Mouse (Mus musculus): ENCODE measurements around the gene Olfr1233.

Gene Olfr1233

GRCm38 (mm10) chr2:89342298-89342697 lies at the start of gene Olfr1233:
TSS of gene Olfr1233 (minus strand) at chr2:89342398.
- DNase-seq (ENCODE audit: low spot score in 2 of 2), result no peak

GRCm38 (mm10) chr2:89364765-89365164 lies 22.6 kb upstream of the Olfr1233 start, which contains the start of gene Olfr1234:
TSS of gene Olfr1234 (minus strand) at chr2:89364865.
- no peak for DNase-seq (ENCODE audit: low spot score in 2 of 2)

- no peak for DNase-seq (ENCODE audit: low spot score in 2 of 2)
Measured at GRCm38 (mm10) chr2:89329575-89329974, 12.6 kb downstream of the Olfr1233 start, which contains the start of gene Olfr1232. TSS of gene Olfr1232 (minus strand) at chr2:89329675.

DNA sequence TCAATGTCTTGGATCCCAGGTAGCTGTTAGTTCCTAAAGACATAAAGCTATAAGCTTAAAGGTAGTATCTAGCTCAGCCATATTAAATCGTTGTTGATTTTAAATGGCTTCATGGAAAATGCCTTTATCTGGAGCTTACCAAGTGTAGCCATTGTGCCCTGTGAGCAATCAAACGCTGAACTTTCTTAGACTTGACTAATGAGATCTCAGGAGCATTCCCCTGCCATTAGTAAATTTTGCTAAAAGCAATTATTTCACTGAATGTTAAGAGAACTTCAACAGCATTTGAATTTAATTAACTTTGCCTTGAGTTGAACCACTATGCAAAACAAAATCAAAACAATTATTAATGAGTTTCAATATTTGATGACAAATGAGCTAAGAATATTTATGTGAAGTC lies 35.2 kb downstream of the Olfr1233 start, which contains the start of gene Olfr1231:
Olfr1231 (minus strand) TSS at position 101 of the 400 bp plus-strand sequence.
- no peak for DNase-seq (ENCODE audit: low spot score in 2 of 2)

- DNase-seq (ENCODE audit: low spot score in 2 of 2), result no peak
Measured at GRCm38 (mm10) chr2:89297168-89297567, 45.0 kb downstream of the Olfr1233 start, which contains the start of gene Olfr1230. TSS of gene Olfr1230 (minus strand) at chr2:89297268.

DNA sequence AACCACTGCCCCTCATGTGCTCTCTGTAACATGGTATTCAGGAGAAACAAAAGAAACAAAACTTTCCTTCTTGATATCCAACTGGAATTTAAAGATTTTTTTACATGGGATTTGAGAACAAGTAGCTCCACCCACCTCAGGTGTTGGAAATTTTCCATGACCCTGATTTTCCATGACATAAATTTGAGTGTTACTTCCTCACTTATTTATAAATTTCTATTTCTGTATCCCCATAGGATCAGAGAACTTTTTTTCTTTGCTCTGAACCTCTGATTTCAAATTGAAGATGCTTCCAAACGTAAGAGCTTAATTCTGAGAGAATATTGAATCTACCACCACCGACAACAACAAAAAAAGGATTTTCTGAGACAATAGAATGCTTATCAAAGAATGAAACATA lies 54.3 kb downstream of the Olfr1233 start, which contains the start of gene Olfr1229:
Olfr1229 (minus strand) TSS at position 101 of the 400 bp plus-strand sequence.
- DNase-seq (ENCODE audit: low spot score in 2 of 2), result no peak

Data from urinary bladder, postnatal 4 days (tissue).